ENCODE assay signal across 25 mouse cellular contexts in the genomic region with DNA sequence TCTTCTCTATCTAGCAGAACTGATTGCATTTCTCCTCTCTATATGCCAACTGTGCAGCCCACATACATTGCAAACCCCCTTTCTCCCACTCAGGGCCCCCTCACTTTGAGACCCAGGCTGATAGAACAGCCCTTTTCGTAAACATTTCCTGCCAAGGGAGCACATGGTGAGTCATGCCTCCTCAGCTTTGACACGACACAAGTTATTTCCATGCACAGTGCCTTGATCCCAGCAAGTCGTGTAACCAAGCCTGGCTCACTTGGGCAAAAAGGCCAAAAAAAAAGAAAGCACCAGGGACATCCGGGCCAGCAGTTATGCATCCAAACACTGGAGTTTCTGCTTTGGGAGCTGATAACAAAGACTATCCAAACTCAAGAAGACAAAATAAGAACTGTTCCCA.
"Had no signal": no experiment of that assay in that cellular context is flagged by ENCODE, and none has a peak within 500 bp of the region (broad histone marks: within the 10 kb centered on the region; RNA-seq: fewer than 3 reads in every experiment).

No protein-coding gene starts in this region.

- H3K4me1 ChIP-seq: embryonic facial prominence, embryonic 12.5 days; embryonic facial prominence, embryonic 13.5 days; embryonic facial prominence, embryonic 15.5 days; forebrain, embryonic 15.5 days; heart, embryonic 10.5 days had no signal

- H3K4me3 ChIP-seq: embryonic facial prominence, embryonic 10.5 days; embryonic facial prominence, embryonic 12.5 days; embryonic facial prominence, embryonic 13.5 days; embryonic facial prominence, embryonic 15.5 days; erythroblast, embryonic 14.5 days; forebrain, embryonic 10.5 days; forebrain, embryonic 12.5 days; forebrain, embryonic 13.5 days; forebrain, embryonic 15.5 days; gastrocnemius, adult 2 months; heart, adult 2 months; heart, embryonic 10.5 days had no signal

- H3K27ac ChIP-seq: embryonic facial prominence, embryonic 10.5 days; embryonic facial prominence, embryonic 12.5 days; embryonic facial prominence, embryonic 13.5 days; embryonic facial prominence, embryonic 15.5 days; forebrain, embryonic 10.5 days; forebrain, embryonic 12.5 days; forebrain, embryonic 13.5 days; forebrain, embryonic 15.5 days; gastrocnemius, adult 2 months; heart, adult 2 months; heart, embryonic 10.5 days had no signal

- DNase-seq: cerebellum, adult 9-10 months; cerebellum, adult 9-11 months; cerebellum, postnatal 10 days; cerebellum, postnatal 14 days; cerebellum, postnatal 25 days; cerebellum, postnatal 36 days; embryo, embryonic 11 days; forebrain, postnatal 0 days; gastrocnemius, adult 2 months; gastrocnemius, postnatal 10 days; gastrocnemius, postnatal 14 days; gastrocnemius, postnatal 25 days; gastrocnemius, postnatal 36 days; heart, adult 18-20 months; heart, adult 2 months had no signal
